Mouse (Mus musculus) gastrocnemius, postnatal 4 days (tissue): ENCODE results near the gene Echdc2. TPM values are rescaled to one million over a fixed set of nuclear protein-coding genes. Genes with fewer than 3 reads are reported as not detected.
"Not testable (repeated sequence)": the region's sequence is repeated elsewhere in the genome, so short reads cannot be mapped to it uniquely, and the experiment has no call there.

ENCODE experiments used
- DNase-seq, 2 experiments: peaks; one replicate each; pipeline ENCODE4 v3.0.0; 2021 to 2022; ENCODE audit warnings: low spot score in 2 of 2, mixed read lengths in 2 of 2
- long read RNA-seq, 2 experiments: library from polyadenylated mRNA; stranded (forward); transcript quantifications; one replicate each; pipeline ENCODE4 v2.0.0; 2021
- total RNA-seq, 2 experiments: library from RNA; stranded (reverse); gene quantifications; 2 replicates each; pipeline ENCODE4 v1.2.3; 2021

Gene Echdc2
- 1 to 10 TPM; 3.4 to 5.0 TPM for total RNA-seq
- long read RNA-seq, experiment 1, partial matches to known transcripts = 0 of 5 reads
- long read RNA-seq, experiment 1, other reads (novel, unspliced or antisense) = 0 of 5 reads
- long read RNA-seq, experiment 2, partial matches to known transcripts = 0 of 4 reads
- long read RNA-seq, experiment 2, other reads (novel, unspliced or antisense) = 0 of 4 reads

DNA sequence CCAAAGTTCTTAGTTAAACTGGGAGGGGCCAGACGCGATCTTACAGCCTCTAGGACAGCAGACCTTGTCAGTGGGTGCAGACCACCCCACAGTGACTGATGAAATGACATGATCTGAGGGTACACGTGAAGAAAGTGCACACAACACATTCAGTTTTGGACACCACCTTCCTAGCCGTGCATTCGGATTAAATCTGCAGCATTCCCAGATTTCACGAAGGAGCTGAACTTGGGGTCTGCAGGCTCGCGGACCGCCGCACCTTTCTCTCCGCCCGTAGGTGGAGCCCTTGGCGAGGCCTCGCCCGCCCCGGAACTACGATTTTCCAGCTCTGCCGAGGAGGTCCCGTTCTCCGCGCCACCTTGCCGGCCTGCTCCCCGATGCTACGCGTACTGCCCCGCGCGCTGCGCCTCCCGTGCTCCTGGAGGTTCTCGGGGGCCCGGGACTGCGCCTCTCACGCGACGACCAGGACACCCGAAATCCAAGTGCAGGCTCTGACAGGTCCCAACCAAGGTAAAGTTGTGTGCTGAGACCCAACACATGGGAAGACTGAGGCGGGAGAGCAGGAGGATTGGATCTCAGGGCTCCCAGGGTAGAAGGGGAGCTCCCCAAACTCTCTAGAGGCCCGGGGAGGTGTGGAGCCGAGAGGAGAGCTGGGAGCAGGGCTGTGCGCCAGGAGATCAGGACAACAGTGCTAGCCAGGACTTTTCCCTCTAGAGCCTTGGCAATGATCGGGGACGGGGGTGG is at the start of gene Echdc2:
TSS of gene Echdc2 (plus strand) at position 286 of the 744 bp plus-strand sequence.
- peak; percentile 22 to 33 for DNase-seq

DNA sequence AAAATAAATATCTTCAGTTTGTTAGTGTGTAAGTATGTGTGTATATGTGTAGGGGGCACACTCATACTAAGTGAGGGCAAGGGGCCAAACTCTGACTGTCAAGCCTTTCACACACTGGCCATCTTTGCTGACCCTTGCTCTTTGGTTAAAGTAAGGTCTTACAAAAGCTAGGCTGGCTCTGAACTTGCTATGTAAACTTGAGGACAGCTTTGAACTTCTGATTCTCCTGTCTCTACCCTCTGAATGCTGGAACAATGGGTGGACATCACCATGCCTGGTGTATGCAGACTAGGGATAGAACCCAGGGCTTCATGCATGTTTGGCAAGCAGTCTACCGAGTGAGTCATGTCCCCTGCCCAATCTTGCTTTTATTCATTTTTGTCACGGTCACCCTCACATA is 48.8 kb upstream of the Echdc2 start:
- DNase-seq = no peak

DNA sequence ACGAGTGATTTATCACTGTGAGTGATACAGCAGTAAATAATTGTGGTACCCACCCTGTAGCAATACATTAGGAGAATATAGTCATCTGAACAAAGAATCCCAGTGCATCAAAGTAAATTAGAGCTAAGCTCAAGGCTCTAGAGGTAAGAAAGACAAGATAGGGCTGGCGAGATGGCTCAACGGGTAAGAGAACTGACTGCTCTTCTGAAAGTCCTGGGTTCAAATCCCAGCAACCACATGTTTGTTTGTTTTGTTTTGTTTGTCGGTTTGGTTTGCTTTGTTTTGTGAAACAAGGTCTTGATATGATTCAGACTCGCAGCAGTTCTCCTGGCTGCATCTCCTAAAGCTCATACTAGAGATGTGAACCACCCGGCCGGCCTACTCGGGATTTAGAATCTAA is 47.7 kb upstream of the Echdc2 start:
- DNase-seq = no peak

DNA sequence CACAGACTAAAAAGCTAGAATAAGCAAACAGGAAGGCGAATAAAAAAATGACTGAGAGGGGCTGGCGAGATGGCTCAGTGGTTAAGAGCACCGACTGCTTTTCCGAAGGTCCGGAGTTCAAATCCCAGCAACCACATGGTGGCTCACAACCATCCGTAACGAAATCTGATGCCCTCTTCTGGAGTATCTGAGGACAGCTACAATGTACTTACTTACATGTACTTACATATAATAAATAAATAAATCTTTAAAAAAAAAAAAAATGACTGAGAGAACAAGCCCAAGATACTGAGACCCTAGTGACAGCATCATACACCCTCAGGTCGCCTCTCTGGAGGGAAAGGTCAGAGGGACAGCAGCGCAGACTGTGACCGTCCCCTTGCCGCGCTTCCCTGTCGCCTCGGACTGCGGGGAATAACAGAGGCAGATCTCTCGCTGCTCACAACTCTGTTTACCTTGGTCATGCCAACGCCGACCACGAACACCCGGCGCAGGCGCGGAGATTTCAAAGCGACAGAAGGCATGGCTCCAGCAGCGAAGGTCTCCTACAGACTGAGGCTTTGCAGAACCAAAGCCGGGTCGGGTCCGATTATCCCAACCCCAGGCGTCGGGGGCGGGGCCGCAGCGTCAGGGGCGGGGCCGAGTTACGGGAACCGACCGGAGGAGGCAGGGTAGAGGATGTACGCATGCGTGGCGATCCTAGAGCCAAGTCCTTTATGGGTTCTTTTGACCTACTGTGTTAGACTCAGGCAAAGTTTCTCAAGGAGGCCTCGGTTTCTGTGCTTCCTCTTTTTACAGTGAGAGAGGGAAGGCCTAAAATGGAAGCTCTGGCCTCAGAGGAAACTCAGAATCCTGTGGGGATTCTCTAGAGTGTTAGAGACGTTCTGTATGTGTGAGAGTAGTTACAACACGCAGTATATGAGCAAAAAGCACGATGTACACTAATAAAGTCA is 47.0 kb upstream of the Echdc2 start:
- DNase-seq = peak; percentile 88 to 92

DNA sequence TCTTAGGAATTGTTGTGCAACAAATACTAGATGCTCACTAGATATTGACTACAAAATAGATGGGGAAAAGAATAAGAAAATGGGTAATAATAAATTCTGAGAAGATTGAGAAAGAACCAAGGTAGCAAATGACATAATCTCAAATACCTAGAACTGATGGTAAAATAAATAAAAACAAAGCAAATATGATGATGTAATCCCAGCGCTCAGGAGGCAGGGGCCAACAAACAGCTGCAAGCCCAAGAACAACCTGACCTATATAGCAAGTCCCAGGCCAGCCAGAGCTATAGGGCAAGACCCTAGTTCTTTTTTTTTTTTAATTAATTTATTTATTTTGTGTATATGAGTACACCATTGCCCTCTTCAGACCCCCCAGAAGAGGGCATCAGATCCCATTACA is 41.1 kb upstream of the Echdc2 start:
- no peak for DNase-seq

DNA sequence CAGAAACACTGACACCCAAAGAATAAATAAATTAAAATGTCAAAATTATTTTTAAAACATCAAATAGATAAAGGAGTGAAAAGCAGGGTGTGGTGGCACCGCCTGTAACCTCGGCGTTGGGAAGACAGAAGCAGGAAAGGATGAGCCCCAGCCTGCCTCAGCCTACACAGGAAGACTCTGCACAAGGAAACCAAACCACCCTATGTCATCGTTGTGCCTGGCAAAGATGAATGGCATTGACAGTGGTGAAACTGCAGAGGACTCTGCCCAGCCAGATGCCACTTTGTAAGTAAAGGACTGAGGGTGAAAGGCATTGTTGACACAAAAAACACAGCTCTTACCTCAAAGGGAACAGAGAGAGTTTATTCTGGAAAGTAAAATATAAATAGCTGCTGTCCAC is 39.0 kb upstream of the Echdc2 start:
- no peak for DNase-seq

DNA sequence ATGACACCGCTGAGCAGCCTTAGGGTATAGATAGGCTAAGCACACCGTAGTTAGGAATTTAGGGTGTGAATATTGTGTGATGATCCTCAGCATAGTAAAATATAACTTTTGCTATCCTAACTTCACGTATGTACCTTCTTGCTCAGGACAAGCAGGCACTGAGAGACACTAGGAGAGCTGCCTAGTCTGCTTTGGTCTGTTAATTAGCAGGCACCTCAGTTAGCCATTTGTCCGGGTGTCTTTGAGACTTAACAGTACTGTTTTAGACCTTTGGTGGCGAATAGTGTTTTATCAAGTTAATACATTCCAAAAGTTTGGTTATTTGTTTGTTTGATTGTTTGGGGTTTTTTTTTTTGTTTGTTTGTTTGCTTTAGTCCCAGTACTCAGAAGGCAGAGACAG is 37.7 kb upstream of the Echdc2 start:
- no peak for DNase-seq

DNA sequence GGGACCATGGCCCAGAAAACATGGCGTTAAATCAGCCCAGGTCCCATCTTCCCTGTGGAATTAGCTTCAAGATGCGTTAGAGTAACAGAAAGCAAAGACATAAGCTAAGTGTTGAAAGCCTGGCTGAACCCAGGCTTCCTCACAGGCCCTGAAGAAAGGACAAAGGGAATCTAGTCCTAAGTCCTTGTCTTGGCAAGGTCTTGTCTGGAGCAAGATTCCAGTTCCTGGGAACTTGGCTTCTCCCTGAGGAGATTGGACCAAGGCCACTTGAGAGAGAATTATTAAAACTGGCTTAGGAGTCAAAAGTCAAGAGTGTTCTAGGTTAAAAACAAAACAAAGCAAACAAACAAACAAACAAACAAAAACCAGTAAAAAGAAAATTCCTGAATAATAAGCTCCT is 36.9 kb upstream of the Echdc2 start:
- DNase-seq = no peak

DNA sequence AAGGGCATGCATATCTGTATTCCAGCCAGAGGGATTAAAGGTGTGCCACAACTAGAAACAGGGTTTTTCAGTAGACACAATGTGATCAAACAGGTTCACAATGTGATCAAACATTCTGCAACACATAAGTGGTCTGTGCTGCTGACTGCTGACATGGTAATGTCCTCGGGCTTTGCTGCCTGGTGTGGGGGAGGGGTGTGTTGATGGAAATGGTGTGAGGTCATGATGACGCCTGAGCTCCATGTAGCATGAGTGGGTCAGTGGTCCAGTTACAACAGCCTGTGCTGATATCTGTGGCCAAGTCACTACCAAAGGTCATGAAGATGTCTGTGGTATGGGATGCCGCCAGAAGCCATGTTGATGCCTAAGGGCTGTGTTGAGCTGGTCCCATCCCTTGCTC is 34.8 kb upstream of the Echdc2 start:
- DNase-seq = no peak

DNA sequence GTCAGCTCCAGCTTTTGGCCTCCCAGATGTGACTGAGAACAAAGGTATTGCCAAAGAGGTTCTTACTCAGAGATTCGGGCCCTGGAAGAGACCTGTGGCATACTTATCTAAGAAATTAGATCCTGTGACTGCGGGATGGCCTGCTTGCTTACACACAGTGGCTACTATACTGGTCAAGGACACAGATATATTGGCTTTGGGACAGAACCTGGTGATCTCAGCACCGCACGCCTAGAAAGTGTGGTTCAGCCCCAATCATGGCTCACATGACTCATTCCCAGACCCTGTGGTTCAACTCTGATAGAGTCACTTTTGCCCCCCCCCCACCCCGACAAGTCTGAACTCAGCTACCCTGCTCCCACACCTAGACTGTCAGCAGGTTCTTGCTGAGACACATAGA is 28.3 kb upstream of the Echdc2 start:
- no peak for DNase-seq

DNA sequence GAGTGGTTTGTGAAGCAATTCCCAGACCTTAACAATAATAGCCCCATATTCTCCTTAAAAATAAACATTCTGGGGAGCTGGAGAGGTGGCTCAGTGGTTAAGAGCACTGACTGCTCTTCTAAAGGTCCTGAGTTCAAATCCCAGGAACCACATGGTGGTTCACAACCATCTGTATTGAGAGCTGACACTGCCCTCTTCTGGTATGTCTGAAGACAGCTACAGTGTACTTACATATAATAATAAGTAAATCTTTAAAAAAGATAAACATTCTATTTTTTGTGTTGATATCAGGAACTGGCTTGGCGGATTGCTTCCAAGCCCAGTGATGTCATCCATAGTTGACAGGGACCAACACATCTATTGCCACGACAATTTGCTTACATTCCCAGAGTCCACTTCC is 22.1 kb upstream of the Echdc2 start:
- DNase-seq = not testable (repeated sequence)

DNA sequence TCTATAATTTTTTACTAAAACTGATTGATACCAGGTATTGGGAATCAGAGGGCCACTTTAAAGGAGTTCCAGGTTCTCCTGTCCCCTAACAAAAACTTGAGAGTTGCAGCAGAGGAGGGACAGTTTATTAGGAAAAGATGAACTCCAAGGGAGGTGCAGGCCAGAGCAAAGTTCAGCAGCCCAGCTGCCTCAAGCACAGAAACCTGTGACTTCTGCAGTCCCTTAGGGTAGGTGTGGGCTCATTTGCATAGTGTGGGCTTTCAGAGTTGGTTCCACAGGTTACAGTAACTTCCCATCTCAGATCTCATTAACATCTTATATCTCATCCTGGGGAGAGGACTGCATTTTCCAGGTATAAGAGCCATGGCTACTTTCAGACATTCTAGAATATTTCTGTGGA is 21.5 kb upstream of the Echdc2 start:
- no peak for DNase-seq

DNA sequence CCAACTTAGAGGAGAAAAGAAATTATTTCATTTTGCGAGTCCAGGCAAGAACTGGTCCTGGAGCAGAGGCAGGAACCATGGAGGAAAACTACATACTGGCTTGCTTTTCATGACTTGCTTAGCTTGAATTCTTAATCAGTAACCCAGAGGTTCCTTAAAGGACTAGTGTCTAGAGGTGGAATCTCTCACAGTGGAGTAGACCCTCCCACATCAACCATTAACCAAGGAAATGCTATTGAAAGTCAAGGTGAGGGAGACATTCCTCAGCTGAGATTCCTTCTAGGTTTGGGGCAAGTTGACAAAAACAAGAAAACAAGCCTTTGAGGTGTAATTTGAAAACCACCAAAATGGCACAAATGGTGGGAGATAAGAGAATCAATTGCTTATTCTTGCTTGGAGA is 20.4 kb upstream of the Echdc2 start, which contains the start of gene Scp2:
TSS of gene Scp2 (minus strand) at position 119 of the 400 bp plus-strand sequence.
- no peak for DNase-seq

DNA sequence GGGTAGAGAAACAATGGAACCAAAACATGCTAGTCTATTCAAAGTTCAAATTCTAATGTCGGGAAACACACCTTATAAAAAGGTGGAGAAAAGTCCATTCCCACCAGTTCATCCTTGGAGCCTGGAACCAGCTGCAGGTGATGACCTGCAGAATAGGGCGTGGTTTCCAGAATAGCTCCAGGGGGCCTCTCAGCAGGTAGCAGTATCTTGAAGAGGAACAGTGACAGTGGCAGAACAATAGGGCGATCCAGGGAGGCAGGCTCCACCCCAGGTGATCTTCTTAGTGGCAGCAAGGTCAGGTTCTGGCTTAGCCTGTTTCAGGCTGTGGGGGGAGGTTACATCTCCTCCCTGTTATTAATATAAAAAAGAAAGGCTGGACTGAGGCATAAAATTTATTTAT is 19.7 kb upstream of the Echdc2 start:
- not testable (repeated sequence) for DNase-seq

DNA sequence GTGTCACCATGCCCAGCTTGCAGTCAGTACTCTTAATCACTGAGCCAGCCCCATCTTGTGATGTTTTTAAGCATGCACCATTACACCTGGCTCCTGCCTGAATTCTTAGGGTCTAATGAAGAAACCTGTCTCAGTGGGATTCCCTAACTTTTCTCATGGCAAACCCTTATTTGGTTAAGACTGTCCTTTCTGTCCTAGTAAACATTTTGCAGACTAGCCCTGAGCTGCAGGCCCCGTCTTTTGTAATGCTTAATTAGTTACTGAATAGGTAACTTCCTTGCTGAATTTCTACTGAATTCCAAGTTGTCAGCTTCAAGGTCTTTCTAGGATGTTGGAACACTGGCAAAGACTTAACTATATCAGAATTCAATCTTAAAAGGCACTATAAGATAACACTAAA is 10.1 kb upstream of the Echdc2 start:
- not testable (repeated sequence) for DNase-seq

DNA sequence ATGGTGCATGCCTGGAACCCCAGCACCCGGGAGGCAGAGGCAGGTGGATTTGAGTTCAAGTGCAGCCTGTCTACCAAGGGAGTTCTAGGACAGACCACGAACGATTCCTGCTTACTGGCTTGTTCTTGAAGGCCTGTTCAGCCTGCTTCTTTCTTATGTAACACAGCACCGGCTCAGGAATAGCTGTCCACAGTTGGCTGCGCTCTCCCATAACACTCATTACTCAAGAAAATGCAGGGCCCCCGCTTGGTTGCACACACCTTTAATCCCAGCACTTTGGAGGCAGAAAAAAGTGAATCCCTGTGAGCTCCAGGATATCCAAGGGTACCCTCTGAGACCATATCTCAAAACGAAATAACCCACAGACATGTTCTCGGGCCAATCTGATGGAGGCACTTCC is 3.3 kb upstream of the Echdc2 start:
- DNase-seq = no peak

DNA sequence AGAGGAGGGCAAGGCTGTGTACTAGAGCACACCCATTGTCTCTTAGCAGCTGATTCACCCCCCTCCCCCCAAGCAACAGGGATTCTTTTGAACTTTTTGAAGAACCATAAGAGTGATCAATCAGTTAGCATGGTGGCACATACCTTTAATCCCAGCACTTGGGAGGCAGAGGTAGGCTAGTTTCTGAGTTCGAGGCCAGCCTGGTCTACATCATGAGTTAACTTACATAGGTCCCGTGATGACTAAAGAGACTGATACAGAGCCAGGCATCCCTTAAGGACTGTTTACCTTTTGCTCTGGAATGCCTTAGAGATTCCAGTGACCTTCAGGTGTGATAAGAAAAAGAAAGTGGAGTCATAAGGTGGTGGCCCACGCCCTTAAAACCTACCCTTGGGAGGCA is 1.9 kb upstream of the Echdc2 start:
- DNase-seq = no peak

DNA sequence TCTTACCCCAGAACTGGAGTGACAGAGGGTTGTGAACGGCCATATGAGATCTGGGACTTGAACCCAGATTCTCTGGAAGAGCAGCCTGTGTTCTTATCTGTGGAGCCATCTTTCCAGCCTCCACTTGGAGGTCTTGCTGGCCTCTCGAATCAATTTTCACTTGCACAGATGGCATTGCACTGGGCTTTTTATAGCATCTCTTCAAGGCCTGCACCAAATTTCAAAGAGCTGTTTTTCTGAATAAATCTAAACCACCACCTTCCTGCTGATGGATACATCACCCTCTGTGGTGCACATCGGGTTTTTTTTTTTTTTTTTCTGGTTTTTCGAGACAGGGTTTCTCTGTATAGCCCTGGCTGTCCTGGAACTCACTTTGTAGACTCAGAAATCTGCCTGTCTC is 1.6 kb downstream of the Echdc2 start:
- DNase-seq = no peak

DNA sequence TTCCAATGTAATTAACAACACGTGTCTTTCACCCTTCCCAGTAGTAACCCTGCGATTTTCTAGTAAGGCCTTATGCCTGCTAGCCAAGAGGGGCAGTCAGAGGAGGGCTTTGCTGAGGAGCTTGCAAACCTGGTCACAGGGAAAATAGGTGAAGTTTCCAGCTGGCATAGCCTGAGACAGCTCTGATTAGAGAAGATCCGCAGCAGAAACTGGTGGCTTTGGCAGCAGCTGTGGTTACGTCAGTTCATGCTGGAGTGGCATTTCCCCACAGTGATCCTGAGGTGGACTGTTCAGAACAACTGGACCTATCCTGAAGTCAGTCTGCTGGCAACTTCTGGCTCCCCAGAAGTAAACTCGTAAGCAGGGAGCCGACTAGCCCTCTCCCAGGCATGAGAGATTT is 2.8 kb downstream of the Echdc2 start:
- no peak for DNase-seq

DNA sequence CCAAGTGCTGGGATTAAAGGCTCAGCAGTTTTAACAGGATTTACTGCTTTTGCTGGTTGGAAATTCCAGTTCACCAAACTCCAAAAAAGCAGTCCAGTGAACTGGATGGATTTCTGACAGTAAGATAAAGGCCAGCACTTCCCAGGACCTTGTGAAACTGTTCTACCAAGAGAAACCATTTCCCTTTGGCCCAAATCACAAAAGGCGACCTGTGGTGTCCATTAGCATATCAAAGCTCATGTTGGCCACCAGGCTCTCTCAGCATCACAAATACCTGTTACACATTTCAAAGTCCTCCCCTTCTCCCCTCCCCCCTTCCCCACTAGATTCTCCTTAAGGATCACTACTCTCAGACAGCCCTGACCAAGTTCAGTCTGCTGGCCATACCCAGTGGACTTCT is 17.0 kb downstream of the Echdc2 start:
- DNase-seq = no peak

DNA sequence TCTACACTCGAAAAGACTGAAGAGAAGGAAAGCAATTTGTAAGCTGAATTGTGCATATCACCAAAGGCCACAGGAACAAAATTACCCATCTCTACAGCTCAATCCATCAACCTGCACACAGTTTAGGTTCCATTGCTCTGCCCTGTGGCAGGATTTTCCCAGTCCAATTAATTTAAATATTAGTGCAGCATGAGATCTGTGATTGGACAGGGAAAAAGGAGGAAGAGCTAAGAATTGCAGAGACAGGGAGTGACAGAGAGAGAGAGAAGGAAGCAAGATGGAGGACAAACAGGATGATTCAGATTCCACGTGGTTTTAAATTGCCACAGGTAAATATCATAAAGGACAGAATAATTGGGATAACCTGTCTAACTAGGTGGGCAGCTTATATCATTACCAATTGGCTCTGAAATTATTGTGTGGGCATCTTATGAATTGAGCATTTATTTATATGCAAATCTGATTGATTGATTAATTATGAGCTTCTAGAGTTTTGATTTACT is 27.6 kb downstream of the Echdc2 start:
- no peak for DNase-seq
